Mouse (Mus musculus) embryonic facial prominence, embryonic 15.5 days (tissue): ENCODE measurements around the gene Fmnl2. TPM values are rescaled to one million over a fixed set of nuclear protein-coding genes. Genes with fewer than 3 reads are reported as not detected.

Experiments used
- ATAC-seq: fragments of 200-750 bp; cut with Nextera tagmentation; 2 replicates; pipeline ENCODE4 v1.8.0; 2017; ENCODE audit warnings: low read depth, moderate TSS enrichment; ENCODE audit not compliant: insufficient number of reproducible peaks, low FRiP score, low TSS enrichment
- H3K27ac ChIP-seq: fragments of 300-500 bp; sonication (generic); replicated peaks from 2 replicates; pipeline ENCODE4 v1.5.1; 2015; ENCODE audit warnings: mild to moderate bottlenecking, inconsistent platforms
- H3K27me3 ChIP-seq: fragments of 300-500 bp; sonication (generic); 2 replicates; pipeline ENCODE4 v1.6.1; 2015; ENCODE audit warnings: inconsistent platforms
- H3K36me3 ChIP-seq: fragments of 300-500 bp; sonication (generic); 2 replicates; pipeline ENCODE4 v1.6.1; 2015; ENCODE audit warnings: mild to moderate bottlenecking, inconsistent platforms
- H3K4me1 ChIP-seq: fragments of 300-500 bp; sonication (generic); 2 replicates; pipeline ENCODE4 v1.6.1; 2015; ENCODE audit warnings: inconsistent platforms
- H3K4me2 ChIP-seq: fragments of 300-500 bp; sonication (generic); replicated peaks from 2 replicates; pipeline ENCODE4 v1.6.1; 2015; ENCODE audit warnings: mild to moderate bottlenecking, inconsistent platforms
- H3K4me3 ChIP-seq: fragments of 300-500 bp; sonication (generic); replicated peaks from 2 replicates; pipeline ENCODE4 v1.5.1; 2015; ENCODE audit warnings: mild to moderate bottlenecking, inconsistent platforms
- H3K9ac ChIP-seq: fragments of 300-500 bp; sonication (generic); 2 replicates; pipeline ENCODE4 v1.6.1; 2015; ENCODE audit warnings: inconsistent platforms
- H3K9me3 ChIP-seq: fragments of 300-500 bp; sonication (generic); replicated peaks from 2 replicates; pipeline ENCODE4 v1.6.1; 2016; ENCODE audit warnings: inconsistent platforms
- WGBS: fragments of 180-500 bp; shearing (Covaris S2); methylation state at CpG from one replicate; pipeline ENCODE4 v1.1.7; 2015; 5-methylcytosine and 5-hydroxymethylcytosine counted together
- polyA plus RNA-seq: library from polyadenylated mRNA; unstranded; fragments of >200 nt; fragmentation: Nextera tagmentation; extraction: Ambion mirVana; gene quantifications from 2 replicates; pipeline ENCODE4 v1.2.1, GENCODE M21; 2015

Fmnl2 gene
- polyA plus RNA-seq, 1 experiment from 2014 or later: 8.1 TPM

DNA sequence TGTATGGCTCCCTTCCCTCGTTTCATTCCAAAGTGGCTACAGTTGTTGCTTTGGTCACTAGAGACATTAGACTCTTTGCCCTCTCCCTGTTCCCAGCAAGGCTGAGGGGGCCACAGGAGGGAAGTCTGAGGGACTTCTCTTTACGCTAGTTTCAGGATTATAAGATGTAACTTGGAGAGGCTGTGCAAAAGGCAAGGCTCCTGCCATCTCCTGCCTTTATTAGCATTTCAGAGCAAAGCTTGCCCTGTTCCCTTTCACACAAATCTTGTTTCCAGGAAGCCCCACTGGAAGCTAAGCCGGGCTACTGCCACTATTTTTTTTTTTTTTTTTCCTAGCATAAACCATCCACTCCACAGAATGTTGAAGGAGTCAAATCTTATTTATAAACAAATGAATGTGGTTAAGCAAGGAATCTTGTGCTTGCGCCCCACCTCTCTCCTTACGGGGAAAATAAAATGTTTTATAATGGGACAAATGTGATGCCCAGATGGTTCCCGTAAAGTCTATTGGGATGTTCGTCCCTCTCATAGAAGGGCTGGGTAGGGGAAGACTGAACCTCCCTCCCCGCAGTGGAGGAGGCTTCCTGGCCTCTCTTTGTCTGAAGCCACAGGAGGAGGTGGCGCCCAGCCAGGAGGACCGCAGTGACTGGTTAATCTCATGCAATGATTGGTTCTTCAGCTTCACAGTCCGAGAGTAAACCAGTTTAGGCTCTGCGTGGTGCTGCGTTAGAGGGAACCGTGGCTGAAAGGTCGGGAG, 101.1 kb downstream of the Fmnl2 start:
- 7% methylated on average over 15 of the region's 15 CpGs for WGBS

DNA sequence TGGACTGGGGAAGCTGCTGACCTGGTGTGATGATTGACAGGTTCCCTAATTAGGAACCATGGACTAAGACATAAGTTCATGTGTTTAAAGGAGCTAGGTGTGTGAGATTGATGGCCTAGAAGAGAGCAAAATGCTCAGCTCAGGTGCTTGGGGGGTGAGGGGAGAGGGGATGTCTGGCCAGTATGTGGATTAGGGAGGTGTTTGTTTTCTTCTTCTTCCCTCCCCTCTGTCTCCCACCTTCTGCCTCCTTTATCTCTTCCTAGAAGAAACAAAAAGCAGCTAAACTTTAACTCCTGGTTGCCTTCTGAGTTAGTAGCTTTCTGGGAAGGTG, 101.6 kb downstream of the Fmnl2 start:
- no peaks in the 10 kb centered on the region for H3K27me3 ChIP-seq
- H3K9me3 ChIP-seq: no peaks in the 10 kb centered on the region
- H3K4me3 ChIP-seq: peak overlapping the region; percentile 9; the same call in 1 of the 2 replicates
- no peaks in the 10 kb centered on the region for H3K36me3 ChIP-seq
- peak overlapping the region; percentile 28 for H3K27ac ChIP-seq
- H3K9ac ChIP-seq: no peak overlapping the region
- ATAC-seq: no peak
- H3K4me2 ChIP-seq: peak overlapping the region; percentile 40
- H3K4me1 ChIP-seq: peaks cover 43% of the 10 kb centered on the region

More for the DNA sequence above, 101.1 kb downstream of the Fmnl2 start:
- H3K4me3 ChIP-seq: peak overlapping the region; percentile 9; the same call in 1 of the 2 replicates
- H3K9me3 ChIP-seq: no peaks in the 10 kb centered on the region
- no peaks in the 10 kb centered on the region for H3K27me3 ChIP-seq
- H3K9ac ChIP-seq: no peak overlapping the region
- peak overlapping the region; percentile 28; the same call in 1 of the 2 replicates for H3K27ac ChIP-seq
- peak; percentile 68; the same call in 1 of the 2 replicates for ATAC-seq
- H3K4me2 ChIP-seq: peak overlapping the region; percentile 40
- no peaks in the 10 kb centered on the region for H3K36me3 ChIP-seq
- peaks cover 39% of the 10 kb centered on the region for H3K4me1 ChIP-seq

DNA sequence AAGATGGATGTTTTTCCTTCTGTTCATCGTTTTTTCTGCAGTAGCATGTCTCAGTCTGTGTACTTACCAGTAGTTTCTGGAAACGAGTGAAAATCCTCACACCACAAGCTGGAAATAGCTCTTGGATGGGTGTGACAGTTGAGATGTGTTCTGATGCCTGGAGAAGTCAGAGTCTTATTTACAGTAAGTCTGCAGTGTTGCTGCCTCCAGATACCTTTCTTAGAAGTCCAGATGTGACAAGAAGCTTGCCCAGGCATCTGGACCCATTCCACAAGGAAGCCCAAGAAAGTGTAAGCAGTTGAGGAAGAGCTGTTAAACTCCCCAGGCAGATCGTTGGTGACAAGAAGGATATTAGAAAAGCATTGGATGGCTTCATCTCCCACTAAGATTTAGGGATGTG, 102.3 kb downstream of the Fmnl2 start:
- no peaks in the 10 kb centered on the region for H3K9me3 ChIP-seq
- H3K4me1 ChIP-seq: peaks cover 50% of the 10 kb centered on the region

DNA sequence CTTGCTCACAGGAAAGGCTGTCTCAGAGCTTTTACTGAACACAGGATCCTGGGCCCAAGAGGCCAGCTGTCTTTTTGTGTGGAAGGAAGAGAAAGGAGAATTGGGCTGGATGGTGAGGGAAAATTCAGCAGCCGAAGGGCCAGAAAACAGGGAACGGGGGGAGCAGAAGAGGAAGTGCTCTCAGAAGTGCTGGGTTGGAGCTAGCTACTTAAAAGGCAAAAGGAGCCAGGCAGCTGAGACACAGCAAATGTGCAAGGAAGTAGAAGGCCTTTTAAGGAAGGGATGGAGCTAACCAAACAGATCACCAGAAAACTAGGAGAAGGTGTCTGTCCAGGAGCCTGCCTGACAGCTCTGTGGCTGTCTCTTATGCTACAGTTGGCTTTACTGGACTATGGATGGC, 103.0 kb downstream of the Fmnl2 start:
- WGBS: 52% methylated on average over 2 of the region's 2 CpGs
- no peak overlapping the region for H3K27ac ChIP-seq
- H3K4me3 ChIP-seq: no peak overlapping the region
- H3K4me1 ChIP-seq: peaks cover 52% of the 10 kb centered on the region
- H3K9ac ChIP-seq: no peak overlapping the region
- H3K4me2 ChIP-seq: no peak overlapping the region
- no peaks in the 10 kb centered on the region for H3K36me3 ChIP-seq
- H3K27me3 ChIP-seq: no peaks in the 10 kb centered on the region
- no peak for ATAC-seq
- no peaks in the 10 kb centered on the region for H3K9me3 ChIP-seq

More for the DNA sequence above, 102.3 kb downstream of the Fmnl2 start:
- Histone ChIP-seq H3K4me2 (no peak overlapping the region), H3K27me3 (no peaks in the 10 kb centered on the region), H3K27ac (no peak overlapping the region), H3K36me3 (no peaks in the 10 kb centered on the region), H3K4me3 (no peak overlapping the region), H3K9ac (no peak overlapping the region)
- ATAC-seq: no peak
- 19% methylated on average over 3 of the region's 3 CpGs for WGBS

DNA sequence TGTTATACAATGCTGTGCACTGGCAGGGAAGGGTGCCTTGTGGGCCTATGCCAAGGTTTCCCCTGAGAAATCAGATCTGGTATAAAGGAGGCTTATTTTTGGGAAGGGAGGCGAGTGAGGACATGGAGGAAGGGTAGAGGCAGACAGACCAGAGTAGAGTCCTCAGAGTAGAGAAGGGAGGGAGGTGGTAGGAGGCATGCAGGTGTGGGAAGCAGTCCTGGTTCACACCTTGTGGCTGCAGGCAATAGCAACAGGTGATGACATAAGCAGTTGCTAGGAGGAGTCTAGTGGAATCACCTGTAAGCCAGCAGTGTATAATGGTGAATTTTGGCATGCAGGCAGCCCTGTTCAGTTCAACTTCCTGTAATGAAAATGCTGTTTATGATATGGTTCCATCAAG, 105.8 kb downstream of the Fmnl2 start:
- Histone ChIP-seq H3K4me3 (no peak overlapping the region), H3K9me3 (no peaks in the 10 kb centered on the region), H3K4me2 (no peak overlapping the region), H3K27me3 (no peaks in the 10 kb centered on the region), H3K27ac (no peak overlapping the region), H3K36me3 (no peaks in the 10 kb centered on the region), H3K9ac (no peak overlapping the region), H3K4me1 (peaks cover 64% of the 10 kb centered on the region)
- ATAC-seq: no peak
- 63% methylated on average over 1 of the region's 1 CpGs for WGBS

DNA sequence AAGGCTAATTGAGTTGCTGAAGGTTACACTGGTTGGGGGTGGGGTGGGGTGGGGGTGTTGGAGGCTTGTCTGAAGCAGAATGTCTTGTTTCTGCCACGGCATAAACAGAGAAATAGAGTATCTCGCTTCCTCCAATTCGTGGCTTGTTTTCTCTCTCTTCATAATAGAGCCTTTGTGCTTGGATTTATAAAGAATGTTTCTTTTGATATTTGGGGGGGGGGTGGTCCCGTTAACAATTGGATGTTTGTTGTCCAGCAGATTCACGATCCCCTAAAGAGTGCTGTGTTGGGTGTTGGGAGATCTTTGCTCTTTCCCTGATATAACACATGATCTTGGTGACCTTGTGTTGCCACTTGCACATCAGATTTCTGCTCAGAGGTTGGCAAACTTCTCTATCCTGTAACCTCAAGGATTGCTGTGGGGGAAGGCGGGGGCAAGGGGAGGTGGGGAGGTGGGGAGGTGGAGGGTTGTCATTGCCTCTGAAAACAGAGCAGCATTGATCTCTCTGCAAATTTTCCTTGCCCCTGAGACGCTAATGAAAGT, 106.8 kb downstream of the Fmnl2 start:
- Histone ChIP-seq H3K4me2 (no peak overlapping the region), H3K4me3 (no peak overlapping the region), H3K27ac (no peak overlapping the region), H3K36me3 (no peaks in the 10 kb centered on the region), H3K4me1 (peaks cover 63% of the 10 kb centered on the region), H3K9ac (no peak overlapping the region), H3K9me3 (no peaks in the 10 kb centered on the region), H3K27me3 (no peaks in the 10 kb centered on the region)
- WGBS: 30% methylated on average over 7 of the region's 7 CpGs
- ATAC-seq: no peak

DNA sequence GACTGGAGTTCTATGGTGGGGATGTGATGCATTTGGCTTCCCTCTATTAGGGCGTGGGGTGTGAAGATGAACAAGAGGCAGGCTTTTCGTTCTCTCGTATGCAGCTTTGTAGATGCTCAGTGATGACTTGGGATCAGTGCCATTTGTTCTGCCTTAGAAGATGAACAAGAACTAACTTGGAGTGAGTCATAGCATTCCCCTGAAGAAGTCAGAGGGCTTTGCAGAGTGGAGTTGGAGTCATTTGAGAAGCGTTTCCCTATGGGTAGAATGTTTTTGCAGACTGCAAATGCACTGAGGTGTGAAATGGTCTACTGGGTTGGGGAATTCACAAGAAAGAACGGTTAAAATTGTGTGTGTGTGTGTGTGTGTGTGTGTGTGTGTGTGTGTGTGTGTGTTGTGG, 108.6 kb downstream of the Fmnl2 start:
- Histone ChIP-seq H3K36me3 (no peaks in the 10 kb centered on the region), H3K4me1 (peaks cover 57% of the 10 kb centered on the region), H3K27me3 (no peaks in the 10 kb centered on the region), H3K4me3 (no peak overlapping the region), H3K9me3 (no peaks in the 10 kb centered on the region), H3K27ac (no peak overlapping the region), H3K4me2 (no peak overlapping the region), H3K9ac (no peak overlapping the region)
- 50% methylated on average over 5 of the region's 5 CpGs for WGBS
- ATAC-seq: no peak

DNA sequence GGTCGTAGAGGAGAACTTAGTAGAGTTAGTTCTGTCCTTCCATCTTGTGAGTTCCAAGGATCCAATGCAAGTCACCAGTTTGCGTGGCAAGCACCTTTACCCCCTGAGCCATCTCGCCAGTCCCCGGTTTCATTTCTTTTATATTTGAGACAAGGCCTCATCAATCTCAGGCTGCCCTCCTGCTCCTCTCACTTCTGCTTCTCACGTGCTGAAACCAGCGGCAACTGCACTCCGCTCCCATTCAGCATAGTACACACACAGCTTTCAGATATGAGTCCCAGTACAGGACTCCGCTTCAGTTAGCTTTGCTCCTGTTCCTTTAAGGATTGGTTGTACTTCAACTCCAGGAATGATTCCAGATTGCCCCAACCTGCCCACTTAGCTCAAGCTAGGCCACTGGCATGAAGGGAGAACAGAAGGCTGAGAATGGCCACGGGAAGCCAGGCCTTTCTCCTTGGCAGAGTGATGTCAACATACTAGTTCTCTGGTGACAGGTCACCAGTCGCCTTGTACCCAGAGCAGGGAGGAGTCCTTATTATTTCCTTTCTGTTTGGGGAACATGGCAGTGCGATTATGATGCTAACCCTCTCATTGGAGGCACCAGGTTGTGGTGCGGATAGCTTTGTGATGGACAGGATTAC, 109.3 kb downstream of the Fmnl2 start:
- Histone ChIP-seq H3K36me3 (no peaks in the 10 kb centered on the region), H3K4me3 (no peak overlapping the region), H3K9ac (no peak overlapping the region), H3K9me3 (no peaks in the 10 kb centered on the region), H3K4me2 (no peak overlapping the region), H3K27me3 (no peaks in the 10 kb centered on the region), H3K27ac (no peak overlapping the region), H3K4me1 (peaks cover 57% of the 10 kb centered on the region)
- 88% methylated on average over 12 of the region's 12 CpGs for whole genome bisulfite sequencing
- no peak for ATAC-seq

DNA sequence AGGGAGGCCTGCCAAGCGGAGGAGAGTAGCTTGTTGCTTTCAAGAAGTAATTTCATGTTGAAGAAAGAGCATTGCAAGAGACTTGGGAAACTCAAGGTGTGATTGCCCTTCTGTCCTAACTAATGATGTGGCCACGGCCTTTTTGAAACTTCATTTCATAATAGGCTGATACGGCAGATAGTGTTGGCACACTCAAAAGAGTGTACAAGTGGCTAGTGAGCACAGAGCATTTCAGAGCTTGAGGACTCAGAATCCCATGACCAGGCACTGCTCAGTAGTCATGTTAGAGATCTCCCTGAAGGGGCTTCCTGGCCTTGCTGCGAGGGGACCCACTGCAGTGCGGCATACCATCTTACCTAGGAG, 109.8 kb downstream of the Fmnl2 start:
- H3K4me2 ChIP-seq: no peak overlapping the region
- H3K4me3 ChIP-seq: no peak overlapping the region
- 93% methylated on average over 5 of the region's 5 CpGs for WGBS
- H3K9ac ChIP-seq: no peak overlapping the region
- no peaks in the 10 kb centered on the region for H3K9me3 ChIP-seq
- H3K27me3 ChIP-seq: no peaks in the 10 kb centered on the region
- no peaks in the 10 kb centered on the region for H3K36me3 ChIP-seq
- no peak for ATAC-seq
- peaks cover 57% of the 10 kb centered on the region for H3K4me1 ChIP-seq
- no peak overlapping the region for H3K27ac ChIP-seq

DNA sequence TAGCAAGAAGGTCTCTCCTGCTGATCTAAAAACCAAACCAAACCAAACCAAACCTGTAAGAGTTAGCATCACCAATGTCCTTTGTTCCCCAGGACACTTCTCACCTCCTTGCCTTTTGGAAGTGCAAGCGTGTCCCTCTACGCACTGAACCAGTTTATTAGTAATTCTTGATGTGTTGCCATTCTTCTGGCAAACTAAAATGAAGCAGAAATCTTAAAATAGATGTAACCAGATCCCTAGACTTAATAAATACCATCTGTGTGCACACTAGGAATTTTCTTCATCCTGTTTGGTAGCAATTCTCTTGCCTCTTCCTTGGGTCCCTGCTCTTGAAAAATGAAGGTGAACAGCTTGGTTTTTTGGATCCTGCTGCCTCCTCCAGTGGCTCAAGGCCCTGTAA, 111.2 kb downstream of the Fmnl2 start:
- peak; percentile 9; the same call in 1 of the 2 replicates for ATAC-seq
- Histone ChIP-seq H3K9ac (no peak overlapping the region), H3K27ac (peak overlapping the region; percentile 71), H3K27me3 (no peaks in the 10 kb centered on the region), H3K9me3 (no peaks in the 10 kb centered on the region), H3K4me3 (no peak overlapping the region), H3K36me3 (no peaks in the 10 kb centered on the region), H3K4me2 (no peak overlapping the region), H3K4me1 (peaks cover 56% of the 10 kb centered on the region)
- 49% methylated on average over 2 of the region's 2 CpGs for WGBS

DNA sequence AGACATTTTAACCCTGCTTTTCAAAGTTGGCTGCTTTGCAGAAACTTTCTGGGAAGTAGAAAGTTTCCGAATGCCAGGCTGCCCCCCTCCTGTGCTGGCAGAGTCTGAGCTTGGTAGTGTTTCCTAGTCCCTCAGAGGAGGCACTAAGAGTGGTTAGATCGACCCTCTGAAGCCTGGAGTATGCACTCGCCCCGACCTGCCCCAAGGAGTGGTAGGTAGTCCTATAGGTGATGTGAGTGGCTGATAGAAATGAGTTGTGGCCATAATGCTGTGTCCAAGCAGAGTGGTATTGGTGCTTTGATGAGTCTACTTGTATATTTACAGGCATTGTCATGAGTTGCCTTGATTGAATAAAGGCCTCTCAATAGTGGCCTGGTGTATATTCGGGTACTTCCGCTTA, 116.4 kb downstream of the Fmnl2 start:
- Histone ChIP-seq H3K4me1 (peaks cover 21% of the 10 kb centered on the region), H3K36me3 (no peaks in the 10 kb centered on the region), H3K9ac (no peak overlapping the region), H3K27me3 (no peaks in the 10 kb centered on the region), H3K9me3 (no peaks in the 10 kb centered on the region), H3K4me3 (no peak overlapping the region), H3K27ac (no peak overlapping the region), H3K4me2 (no peak overlapping the region)
- no peak for ATAC-seq
- WGBS: 79% methylated on average over 6 of the region's 6 CpGs
